Mouse (Mus musculus): Measurements from ENCODE around the gene Cipc.
A peak's percentile ranks its signal among the peaks of the same experiment; 100 is the strongest.

- TF ChIP-seq TAL1 (conservative IDR thresholded peaks at IDR 0.05; ENCODE audit: low read depth, low read length) (no peak), GATA2 (IDR thresholded peaks at IDR 0.05; ENCODE audit: borderline replicate concordance, low read depth, low read length) (peak; percentile 96; the same call in 1 of the 2 replicates), CTCF (IDR thresholded peaks at IDR 0.05; ENCODE audit: low read depth, low read length) (peak; percentile 24; the same call in 1 of the 2 replicates), POLR2AphosphoS5 (IDR thresholded peaks at IDR 0.05; ENCODE audit: insufficient replicate concordance, low read depth, low read length) (no peak), GATA1 (IDR thresholded peaks at IDR 0.05; ENCODE audit: borderline replicate concordance, low read length) (no peak)
These were observed 1.7 kb upstream of the Cipc start for GRCm38 (mm10) chr12:86945126-86945525.
